Mouse (Mus musculus): ENCODE results near the gene Rnf144a. TPM values are rescaled to one million over a fixed set of nuclear protein-coding genes. Genes with fewer than 3 reads are reported as not detected.

Rnf144a gene
- polyA plus RNA-seq, 1 experiment: 13.8 TPM

GRCm38 (mm10) chr12:26418322-26418721, 3.3 kb upstream of the Rnf144a start:
- TF ChIP-seq POLR2A (IDR thresholded peaks at IDR 0.05; ENCODE audit: control insufficient read depth, low read depth, low read length) (no peak), CTCF (IDR thresholded peaks at IDR 0.05; ENCODE audit: control insufficient read depth, insufficient read depth, insufficient replicate concordance, low read depth, low read length) (no peak)
- Histone ChIP-seq H3K4me3 (ENCODE audit: control insufficient read depth, low read depth, low read length) (no peak overlapping the region), H3K4me1 (ENCODE audit: control insufficient read depth, insufficient read depth, low read length) (peaks cover 8% of the 10 kb centered on the region), H3K27me3 (ENCODE audit: control insufficient read depth, insufficient read depth, low read length) (no peaks in the 10 kb centered on the region), H3K36me3 (ENCODE audit: control insufficient read depth, insufficient read depth, low read length) (no peaks in the 10 kb centered on the region), H3K27ac (ENCODE audit: control insufficient read depth, insufficient read depth, low read depth, low read length) (no peak overlapping the region)

- H3K4me3 ChIP-seq (ENCODE audit: control insufficient read depth, low read depth, low read length): no peak overlapping the region
- no peak for TF ChIP-seq POLR2A (IDR thresholded peaks at IDR 0.05; ENCODE audit: control insufficient read depth, low read depth, low read length)
- no peak for TF ChIP-seq CTCF (IDR thresholded peaks at IDR 0.05; ENCODE audit: control insufficient read depth, insufficient read depth, insufficient replicate concordance, low read depth, low read length)
- H3K4me1 ChIP-seq (ENCODE audit: control insufficient read depth, insufficient read depth, low read length): peaks cover 8% of the 10 kb centered on the region
- H3K36me3 ChIP-seq (ENCODE audit: control insufficient read depth, insufficient read depth, low read length): no peaks in the 10 kb centered on the region
- H3K27me3 ChIP-seq (ENCODE audit: control insufficient read depth, insufficient read depth, low read length): no peaks in the 10 kb centered on the region
- H3K27ac ChIP-seq (ENCODE audit: control insufficient read depth, insufficient read depth, low read depth, low read length): peak overlapping the region; percentile 83
Observed at GRCm38 (mm10) chr12:26416636-26417295, 1.7 kb upstream of the Rnf144a start.

GRCm38 (mm10) chr12:26414451-26415103, 477 bp downstream of the Rnf144a start:
- H3K4me1 ChIP-seq (ENCODE audit: control insufficient read depth, insufficient read depth, low read length): peaks cover 8% of the 10 kb centered on the region
- no peaks in the 10 kb centered on the region for H3K27me3 ChIP-seq (ENCODE audit: control insufficient read depth, insufficient read depth, low read length)
- H3K36me3 ChIP-seq (ENCODE audit: control insufficient read depth, insufficient read depth, low read length): no peaks in the 10 kb centered on the region
- H3K27ac ChIP-seq (ENCODE audit: control insufficient read depth, insufficient read depth, low read depth, low read length): peak overlapping the region; percentile 62
- TF ChIP-seq POLR2A (IDR thresholded peaks at IDR 0.05; ENCODE audit: control insufficient read depth, low read depth, low read length): no peak
- TF ChIP-seq CTCF (IDR thresholded peaks at IDR 0.05; ENCODE audit: control insufficient read depth, insufficient read depth, insufficient replicate concordance, low read depth, low read length): no peak
- H3K4me3 ChIP-seq (ENCODE audit: control insufficient read depth, low read depth, low read length): peak overlapping the region; percentile 82

- no peaks in the 10 kb centered on the region for H3K27me3 ChIP-seq (ENCODE audit: control insufficient read depth, insufficient read depth, low read length)
- no peaks in the 10 kb centered on the region for H3K36me3 ChIP-seq (ENCODE audit: control insufficient read depth, insufficient read depth, low read length)
- peak overlapping the region; percentile 62; the same call in 1 of the 2 replicates for H3K27ac ChIP-seq (ENCODE audit: control insufficient read depth, insufficient read depth, low read depth, low read length)
- peaks cover 8% of the 10 kb centered on the region for H3K4me1 ChIP-seq (ENCODE audit: control insufficient read depth, insufficient read depth, low read length)
- TF ChIP-seq POLR2A (IDR thresholded peaks at IDR 0.05; ENCODE audit: control insufficient read depth, low read depth, low read length): no peak
- no peak for TF ChIP-seq CTCF (IDR thresholded peaks at IDR 0.05; ENCODE audit: control insufficient read depth, insufficient read depth, insufficient replicate concordance, low read depth, low read length)
- peak overlapping the region; percentile 82 for H3K4me3 ChIP-seq (ENCODE audit: control insufficient read depth, low read depth, low read length)
Observed at GRCm38 (mm10) chr12:26413961-26414411, 1.1 kb downstream of the Rnf144a start.

- Histone ChIP-seq H3K4me1 (ENCODE audit: control insufficient read depth, insufficient read depth, low read length) (peaks cover 8% of the 10 kb centered on the region), H3K27ac (ENCODE audit: control insufficient read depth, insufficient read depth, low read depth, low read length) (peak overlapping the region; percentile 46), H3K4me3 (ENCODE audit: control insufficient read depth, low read depth, low read length) (no peak overlapping the region), H3K27me3 (ENCODE audit: control insufficient read depth, insufficient read depth, low read length) (no peaks in the 10 kb centered on the region), H3K36me3 (ENCODE audit: control insufficient read depth, insufficient read depth, low read length) (no peaks in the 10 kb centered on the region)
- TF ChIP-seq CTCF (IDR thresholded peaks at IDR 0.05; ENCODE audit: control insufficient read depth, insufficient read depth, insufficient replicate concordance, low read depth, low read length): no peak
- no peak for TF ChIP-seq POLR2A (IDR thresholded peaks at IDR 0.05; ENCODE audit: control insufficient read depth, low read depth, low read length)
Observed at GRCm38 (mm10) chr12:26412802-26413201, 2.3 kb downstream of the Rnf144a start.

- H3K4me1 ChIP-seq (ENCODE audit: control insufficient read depth, insufficient read depth, low read length): peaks cover 4% of the 10 kb centered on the region
- no peaks in the 10 kb centered on the region for H3K27me3 ChIP-seq (ENCODE audit: control insufficient read depth, insufficient read depth, low read length)
- H3K27ac ChIP-seq (ENCODE audit: control insufficient read depth, insufficient read depth, low read depth, low read length): no peak overlapping the region; the same call in 1 of the 2 replicates
- H3K4me3 ChIP-seq (ENCODE audit: control insufficient read depth, low read depth, low read length): no peak overlapping the region
- TF ChIP-seq POLR2A (IDR thresholded peaks at IDR 0.05; ENCODE audit: control insufficient read depth, low read depth, low read length) (no peak), CTCF (IDR thresholded peaks at IDR 0.05; ENCODE audit: control insufficient read depth, insufficient read depth, insufficient replicate concordance, low read depth, low read length) (no peak)
- H3K36me3 ChIP-seq (ENCODE audit: control insufficient read depth, insufficient read depth, low read length): no peaks in the 10 kb centered on the region
Observed at GRCm38 (mm10) chr12:26411841-26412450, 3.1 kb downstream of the Rnf144a start.

GRCm38 (mm10) chr12:26410443-26410842, 4.6 kb downstream of the Rnf144a start:
- TF ChIP-seq POLR2A (IDR thresholded peaks at IDR 0.05; ENCODE audit: control insufficient read depth, low read depth, low read length): no peak
- TF ChIP-seq CTCF (IDR thresholded peaks at IDR 0.05; ENCODE audit: control insufficient read depth, insufficient read depth, insufficient replicate concordance, low read depth, low read length): no peak

More at GRCm38 (mm10) chr12:26410443-26410842, 4.6 kb downstream of the Rnf144a start:
- no peaks in the 10 kb centered on the region for H3K36me3 ChIP-seq (ENCODE audit: control insufficient read depth, insufficient read depth, low read length)
- no peak overlapping the region for H3K27ac ChIP-seq (ENCODE audit: control insufficient read depth, insufficient read depth, low read depth, low read length)
- H3K27me3 ChIP-seq (ENCODE audit: control insufficient read depth, insufficient read depth, low read length): no peaks in the 10 kb centered on the region
- H3K4me3 ChIP-seq (ENCODE audit: control insufficient read depth, low read depth, low read length): no peak overlapping the region
- peaks cover 3% of the 10 kb centered on the region for H3K4me1 ChIP-seq (ENCODE audit: control insufficient read depth, insufficient read depth, low read length)

Measured in testis, adult 2 months (tissue).